Mouse (Mus musculus) cortical plate, adult 2 months (tissue): ENCODE results near the gene Adgb.

Experiments used
- CTCF ChIP-seq: fragments of 200-500 bp; IDR thresholded peaks from 2 replicates; pipeline ENCODE4 v1.5.1; 2011; ENCODE audit warnings: mild to moderate bottlenecking, control low read depth, low read length; ENCODE audit not compliant: insufficient read depth; ENCODE audit errors: extremely low read depth
- POLR2A ChIP-seq: fragments of 200-500 bp; IDR thresholded peaks from 2 replicates; pipeline ENCODE4 v1.6.1; 2011; ENCODE audit warnings: mild to moderate bottlenecking, low read length, control low read depth; ENCODE audit not compliant: insufficient read depth; ENCODE audit errors: extremely low read depth

- TF ChIP-seq POLR2A (no peak), CTCF (no peak)
Measured at GRCm38 (mm10) chr10:10318086-10318485, 154.0 kb downstream of the Adgb start.
